Mouse (Mus musculus): ENCODE measurements around the gene Pdcd11. TPM values are rescaled to one million over a fixed set of nuclear protein-coding genes. Genes with fewer than 3 reads are reported as not detected.

Pdcd11 gene
- total RNA-seq, 4 experiments from 2014 or later: 17.0 to 19.7 (median 18.8) TPM

DNA sequence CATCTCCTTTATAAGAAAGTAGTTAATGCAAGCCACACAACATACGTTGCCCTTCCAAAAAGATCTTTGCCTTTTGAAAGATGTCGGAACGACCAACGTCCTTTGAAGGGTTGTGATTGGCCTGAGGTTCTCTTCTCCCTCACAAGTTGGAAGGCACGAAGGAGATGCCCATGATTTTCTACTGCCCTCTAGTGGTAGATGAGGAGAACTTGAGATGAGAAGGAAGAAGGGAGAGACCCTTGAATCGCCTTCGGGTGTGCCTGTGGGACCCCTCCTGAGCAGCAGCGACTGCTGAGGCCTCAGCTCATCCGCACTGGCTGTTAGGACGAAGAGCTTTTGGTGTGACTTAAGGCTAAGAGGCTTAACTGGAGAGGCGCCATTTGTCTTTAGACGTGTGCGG is 77.7 kb downstream of the Pdcd11 start:
- no peak for DNase-seq (ENCODE audit: low spot score in 2 of 2)

GRCm38 (mm10) chr19:47168793-47169412 is 78.3 kb downstream of the Pdcd11 start:
- peak; percentile 74 to 93 for DNase-seq (ENCODE audit: low spot score in 2 of 2)

DNA sequence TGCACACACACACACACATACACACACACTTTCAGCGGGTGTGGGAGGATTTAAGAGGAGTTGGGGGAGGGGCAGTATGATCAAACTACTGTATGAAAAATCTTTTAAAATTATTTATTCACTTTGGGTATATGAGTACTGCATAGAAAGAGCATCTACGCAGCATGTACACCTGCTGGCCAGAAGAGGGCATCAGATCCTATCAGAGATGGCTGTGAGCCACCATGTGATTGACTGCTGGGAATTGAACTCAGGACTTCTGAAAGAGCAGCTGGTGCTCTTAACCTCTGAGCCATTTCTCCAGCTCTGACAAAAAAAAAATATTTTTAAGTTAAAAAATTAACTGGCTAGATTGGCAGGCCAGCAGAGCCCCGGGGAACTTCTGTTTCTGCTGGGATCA is 83.9 kb downstream of the Pdcd11 start:
- DNase-seq (ENCODE audit: low spot score in 2 of 2): no peak

- no peak for DNase-seq (ENCODE audit: low spot score in 2 of 2)
Measured at GRCm38 (mm10) chr19:47175472-47175871, 84.9 kb downstream of the Pdcd11 start.

DNA sequence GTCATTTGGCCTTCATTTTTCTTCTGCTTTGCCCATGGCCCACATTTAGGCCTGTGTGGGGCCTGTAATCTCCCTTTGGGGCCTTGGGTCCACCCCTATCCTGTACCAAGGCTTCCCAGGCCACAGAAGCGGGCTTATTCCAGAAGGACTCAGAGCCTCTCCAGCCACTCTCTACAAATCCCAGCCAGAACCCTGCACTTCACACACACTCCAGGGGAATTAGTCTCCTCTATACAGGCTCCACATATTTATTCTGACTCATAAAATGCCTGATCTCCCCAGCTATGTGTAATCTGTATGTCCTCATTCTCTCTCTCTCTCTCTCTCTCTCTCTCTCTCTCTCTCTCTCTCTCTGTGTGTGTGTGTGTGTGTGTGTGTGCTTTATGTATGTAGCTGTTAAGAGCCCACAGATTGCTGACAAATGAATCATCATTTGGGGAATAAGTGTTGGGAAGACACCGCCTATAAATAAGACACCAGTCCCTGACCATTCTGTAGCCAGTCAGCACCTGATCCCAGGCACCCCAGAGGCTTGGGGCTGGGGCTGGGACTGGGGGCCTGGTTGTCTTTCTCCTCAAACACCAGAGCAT is 86.4 kb downstream of the Pdcd11 start:
- DNase-seq (ENCODE audit: low spot score in 2 of 2): no peak

DNA sequence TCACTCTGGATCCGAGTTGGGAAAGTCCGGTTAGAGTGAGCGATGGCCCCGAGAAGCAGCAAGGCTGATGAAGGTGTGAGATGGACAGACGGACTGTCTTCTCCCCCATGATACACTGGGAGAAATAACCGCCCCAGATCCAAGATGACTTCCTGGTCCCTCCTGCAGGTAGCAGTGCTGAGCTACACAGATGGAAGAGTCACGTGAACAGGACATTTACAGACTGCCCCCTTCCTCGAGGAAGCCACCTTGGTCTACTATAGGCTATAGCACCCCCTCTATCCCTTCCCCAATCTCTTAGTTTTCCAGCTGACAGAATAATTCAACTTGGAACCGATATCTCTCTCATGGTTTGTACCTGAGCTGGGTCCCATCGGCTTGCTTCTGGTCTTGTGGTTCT is 87.4 kb downstream of the Pdcd11 start:
- no peak for DNase-seq (ENCODE audit: low spot score in 2 of 2)

DNA sequence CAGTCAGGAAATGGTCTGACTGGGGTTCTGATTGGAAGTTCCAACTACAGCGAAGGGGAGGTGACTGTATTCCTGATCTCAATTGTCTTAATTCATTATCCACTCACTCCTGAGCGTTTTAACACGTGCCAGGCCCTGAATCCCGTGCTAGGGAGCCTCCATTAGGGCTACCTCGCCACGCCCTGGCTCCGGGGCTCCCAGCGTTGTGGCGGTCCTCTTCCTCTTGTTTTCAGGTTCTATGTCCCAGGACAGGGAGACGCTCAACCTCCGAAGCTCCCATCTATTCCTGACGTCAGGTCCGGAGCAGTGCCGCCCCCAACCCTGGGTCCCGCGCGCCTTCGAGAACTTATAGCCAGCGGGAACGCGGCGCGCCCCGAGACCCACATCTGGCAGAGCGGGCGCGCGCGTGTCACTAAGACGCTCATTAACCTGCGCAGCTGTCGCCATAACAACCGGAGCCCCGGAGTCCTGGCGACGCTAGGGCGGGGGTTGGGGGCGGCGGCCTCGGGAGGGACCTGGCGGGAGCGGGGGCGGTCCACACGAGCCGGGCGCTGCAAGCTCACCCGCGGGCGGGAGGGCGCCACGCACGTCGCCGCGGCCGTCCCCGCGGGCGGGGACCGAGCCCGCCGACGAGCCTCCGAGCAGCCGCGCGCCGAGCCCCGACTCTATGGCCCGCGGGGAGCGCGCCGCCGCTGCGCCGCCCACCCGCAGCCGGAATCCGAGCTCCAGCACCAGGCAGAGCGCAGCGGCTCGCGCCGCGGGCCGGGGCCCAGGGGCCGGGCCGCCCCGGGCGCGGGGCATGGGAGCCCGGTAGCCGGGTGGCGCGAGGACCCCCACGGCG is 88.1 kb downstream of the Pdcd11 start, which contains the start of gene Neurl1a:
Gene Neurl1a, plus strand, starts transcription at position 390 of the 841 bp plus-strand sequence.
- no peak for DNase-seq (ENCODE audit: low spot score in 2 of 2)

- DNase-seq (ENCODE audit: low spot score in 2 of 2): no peak
Measured at GRCm38 (mm10) chr19:47179272-47179809, 88.8 kb downstream of the Pdcd11 start.

- DNase-seq (ENCODE audit: low spot score in 2 of 2): no peak
Measured at GRCm38 (mm10) chr19:47180011-47180410, 89.4 kb downstream of the Pdcd11 start.

Other genes with a start within 250 kb of the Pdcd11 start
- gene Ina, start 76.1 kb upstream of the Pdcd11 start, total RNA-seq (2022): 100 to 1,000 TPM; 144 to 177 (median 163) TPM
- 100 to 1,000 TPM in 1 of 4 experiments, 10 to 100 TPM in 3; 72.5 to 101 (median 83.1) TPM for gene Nt5c2, start 75.6 kb upstream of the Pdcd11 start, total RNA-seq (2022)
- 10 to 100 TPM; 17.7 to 27.8 (median 21.1) TPM for gene Pcgf6, start 39.9 kb upstream of the Pdcd11 start, total RNA-seq (2022)
- gene Taf5, start 23.0 kb upstream of the Pdcd11 start, total RNA-seq (2022): 1 to 10 TPM; 5.4 to 6.1 (median 5.7) TPM
- 100 to 1,000 TPM; 802 to 951 (median 835) TPM for gene Usmg5, start 121 bp upstream of the Pdcd11 start, total RNA-seq (2022)
- 1 to 10 TPM; 4.5 to 7.5 (median 6.3) TPM for gene Calhm2, start 47.5 kb downstream of the Pdcd11 start, total RNA-seq (2022)
- not detected for gene Calhm1, start 53.5 kb downstream of the Pdcd11 start, total RNA-seq (2022)
- gene Calhm3, start 67.0 kb downstream of the Pdcd11 start, total RNA-seq (2022): not detected
- 100 to 1,000 TPM; 144 to 170 (median 155) TPM for gene Neurl1a, start 88.1 kb downstream of the Pdcd11 start, total RNA-seq (2022)